Mouse (Mus musculus): ENCODE measurements around the gene Adrm1. TPM values are rescaled to one million over a fixed set of nuclear protein-coding genes. Genes with fewer than 3 reads are reported as not detected.

Adrm1 gene
- total and polyA plus RNA-seq, 3 experiments = 287 to 312 TPM; not detected in 1

DNA sequence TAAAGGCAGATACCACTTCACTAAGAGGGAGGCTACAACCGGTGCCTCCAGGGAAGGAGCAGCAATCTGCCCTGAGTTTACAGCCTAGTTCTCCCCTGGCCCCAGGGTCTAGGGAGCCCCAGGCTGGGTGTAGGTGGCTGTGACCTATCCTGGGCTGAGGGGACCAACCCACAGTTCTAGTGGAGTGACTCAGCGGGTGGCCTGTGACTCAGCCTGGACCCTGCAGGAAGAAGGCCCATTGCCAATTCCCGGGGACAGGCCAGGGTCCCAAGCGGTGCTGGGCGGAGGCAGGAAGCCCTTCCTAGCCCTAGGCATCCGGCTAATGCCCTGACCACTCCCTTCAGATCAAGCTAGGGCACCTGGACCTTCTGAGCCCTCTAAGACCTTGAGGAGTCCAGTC lies 44.7 kb downstream of the Adrm1 start:
- H3K4me1 ChIP-seq (ENCODE audit: control insufficient read depth in 1 of 2, insufficient read depth in 2 of 2, low read length in 2 of 2) = no peaks in the 10 kb centered on the region
- no peaks in the 10 kb centered on the region for H3K79me2 ChIP-seq (ENCODE audit: control insufficient read depth, insufficient read depth, low read length, poor library complexity)
- no peak overlapping the region for H3K4me3 ChIP-seq (ENCODE audit: control insufficient read depth in 1 of 2, insufficient read depth in 1 of 2, low read depth in 2 of 2, low read length in 2 of 2)
- no peak for DNase-seq (ENCODE audit: low read depth, low spot score)
- TF ChIP-seq UBTF (IDR thresholded peaks at IDR 0.05; ENCODE audit: borderline replicate concordance, insufficient read depth, low read depth, low read length) = no peak
- no peak for TF ChIP-seq POLR2AphosphoS5 (IDR thresholded peaks at IDR 0.05; ENCODE audit: borderline replicate concordance, low read depth, low read length)
- no peak for TF ChIP-seq MYC (IDR thresholded peaks at IDR 0.05; ENCODE audit: low read depth, low read length)
- no peak for TF ChIP-seq E2F4 (IDR thresholded peaks at IDR 0.05; ENCODE audit: borderline replicate concordance, low read depth, low read length)
- no peak for TF ChIP-seq RCOR1 (IDR thresholded peaks at IDR 0.05; ENCODE audit: low read depth, low read length)
- no peak for TF ChIP-seq SIN3A (IDR thresholded peaks at IDR 0.05; ENCODE audit: low read length)
- TF ChIP-seq ZNF384 (IDR thresholded peaks at IDR 0.05; ENCODE audit: low read depth, low read length) = no peak
- TF ChIP-seq MEF2A (IDR thresholded peaks at IDR 0.05; ENCODE audit: extremely low read depth, insufficient replicate concordance, low read depth, low read length, poor library complexity, severe bottlenecking) = no peak
- TF ChIP-seq MAZ (IDR thresholded peaks at IDR 0.05; ENCODE audit: low read depth, low read length) = no peak
- no peak for TF ChIP-seq NRF1 (IDR thresholded peaks at IDR 0.05; ENCODE audit: insufficient read depth, low read depth, low read length, poor library complexity, severe bottlenecking)
- TF ChIP-seq POLR2A (IDR thresholded peaks at IDR 0.05; ENCODE audit: control insufficient read depth in 1 of 2, insufficient read depth in 1 of 2, low read depth in 1 of 2, low read length in 2 of 2, poor library complexity in 1 of 2) = no peak
- TF ChIP-seq GABPA (IDR thresholded peaks at IDR 0.05; ENCODE audit: low read depth, low read length) = no peak
- no peak for TF ChIP-seq BHLHE40 (IDR thresholded peaks at IDR 0.05; ENCODE audit: borderline replicate concordance, low read depth, low read length)
- TF ChIP-seq RAD21 (IDR thresholded peaks at IDR 0.05; ENCODE audit: low read depth, low read length) = no peak
- no peak for TF ChIP-seq ZKSCAN1 (IDR thresholded peaks at IDR 0.05; ENCODE audit: low read depth, low read length)
- TF ChIP-seq ETS1 (IDR thresholded peaks at IDR 0.05; ENCODE audit: low read depth, low read length) = no peak
- TF ChIP-seq ZC3H11A (IDR thresholded peaks at IDR 0.05; ENCODE audit: low read depth, low read length) = no peak
- no peak for TF ChIP-seq TBP (IDR thresholded peaks at IDR 0.05; ENCODE audit: low read depth, low read length)
- no peak for TF ChIP-seq GATA1 (IDR thresholded peaks at IDR 0.05; ENCODE audit: low read depth, low read length)
- H3K36me3 ChIP-seq (ENCODE audit: control insufficient read depth in 1 of 2, insufficient read depth in 2 of 2, low read length in 2 of 2) = no peaks in the 10 kb centered on the region
- no peaks in the 10 kb centered on the region for H3K27me3 ChIP-seq (ENCODE audit: control insufficient read depth in 1 of 2, insufficient read depth in 2 of 2, low read length in 2 of 2)
- H3K9me3 ChIP-seq (replicated peaks; ENCODE audit: insufficient read depth, low read length) = no peaks in the 10 kb centered on the region
- no peak overlapping the region for H3K9ac ChIP-seq (ENCODE audit: control insufficient read depth, low read depth, low read length, poor library complexity, severe bottlenecking)
- H3K27ac ChIP-seq (ENCODE audit: control insufficient read depth, low read depth, low read length) = no peak overlapping the region

DNA sequence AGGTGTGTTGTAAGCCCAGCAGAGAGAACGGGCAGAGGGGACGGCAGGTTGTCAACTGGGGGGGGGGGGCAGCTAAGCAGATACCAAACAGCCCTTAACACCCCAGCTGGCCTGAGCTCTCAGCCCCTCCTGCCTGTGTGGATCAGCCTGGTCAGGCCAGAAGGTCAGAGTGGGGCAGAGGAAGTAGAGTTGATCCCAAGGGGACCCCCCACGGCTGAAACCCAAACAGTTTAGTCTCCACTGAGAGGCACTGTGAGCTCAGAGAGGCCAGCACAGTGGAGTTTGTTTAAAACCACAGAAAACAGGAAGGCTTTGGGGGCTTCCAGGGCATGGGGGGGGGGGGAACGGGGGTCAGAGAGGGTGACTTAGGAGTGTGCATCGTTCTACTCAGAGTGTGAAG lies 45.6 kb downstream of the Adrm1 start:
- no peaks in the 10 kb centered on the region for H3K79me2 ChIP-seq (ENCODE audit: control insufficient read depth, insufficient read depth, low read length, poor library complexity)
- H3K4me3 ChIP-seq (ENCODE audit: control insufficient read depth in 1 of 2, insufficient read depth in 1 of 2, low read depth in 2 of 2, low read length in 2 of 2) = no peak overlapping the region
- no peak for DNase-seq (ENCODE audit: low read depth, low spot score)
- H3K9ac ChIP-seq (ENCODE audit: control insufficient read depth, low read depth, low read length, poor library complexity, severe bottlenecking) = no peak overlapping the region
- H3K27ac ChIP-seq (ENCODE audit: control insufficient read depth, low read depth, low read length) = no peak overlapping the region
- no peak for TF ChIP-seq MYB (IDR thresholded peaks at IDR 0.05; ENCODE audit: low read depth, low read length)
- H3K36me3 ChIP-seq (ENCODE audit: control insufficient read depth in 1 of 2, insufficient read depth in 2 of 2, low read length in 2 of 2) = no peaks in the 10 kb centered on the region
- H3K27me3 ChIP-seq (ENCODE audit: control insufficient read depth in 1 of 2, insufficient read depth in 2 of 2, low read length in 2 of 2) = no peaks in the 10 kb centered on the region
- no peaks in the 10 kb centered on the region for H3K9me3 ChIP-seq (replicated peaks; ENCODE audit: insufficient read depth, low read length)
- H3K4me1 ChIP-seq (ENCODE audit: control insufficient read depth in 1 of 2, insufficient read depth in 2 of 2, low read length in 2 of 2) = 0 out of 4 replicates have a peak, but pooled peaks cover 0 to 3% of the 10 kb centered on the region in 2 experiments

All from MEL (cell line).